Mouse (Mus musculus) cortical plate, adult 2 months (tissue): ENCODE results near the gene Bmpr1a.

ENCODE experiments used
- CTCF ChIP-seq: fragments of 200-500 bp; IDR thresholded peaks from 2 replicates; pipeline ENCODE4 v1.5.1; 2011; ENCODE audit warnings: mild to moderate bottlenecking, control low read depth, low read length; ENCODE audit not compliant: insufficient read depth; ENCODE audit errors: extremely low read depth
- POLR2A ChIP-seq: fragments of 200-500 bp; IDR thresholded peaks from 2 replicates; pipeline ENCODE4 v1.6.1; 2011; ENCODE audit warnings: mild to moderate bottlenecking, low read length, control low read depth; ENCODE audit not compliant: insufficient read depth; ENCODE audit errors: extremely low read depth

GRCm38 (mm10) chr14:34490965-34491364 lies 12.2 kb downstream of the Bmpr1a start:
- TF ChIP-seq CTCF, result no peak
- no peak for TF ChIP-seq POLR2A
